Mouse (Mus musculus) ES-E14 (cell line): Measurements from ENCODE around the gene Kif26a. TPM values are rescaled to one million over a fixed set of nuclear protein-coding genes. Genes with fewer than 3 reads are reported as not detected.

Experiments
- DNase-seq: peaks from one replicate; pipeline ENCODE4 v3.0.0-alpha.2; 2013; ENCODE audit warnings: low read depth, low spot score
- H3K27ac ChIP-seq: 2 replicates; pipeline ENCODE4 v1.5.1; 2012; ENCODE audit warnings: low read depth, mild to moderate bottlenecking, low read length, moderate library complexity, mixed read lengths; ENCODE audit not compliant: poor library complexity, insufficient read depth, severe bottlenecking
- H3K36me3 ChIP-seq: 2 replicates; pipeline ENCODE4 v1.6.1; 2012; ENCODE audit warnings: mild to moderate bottlenecking, low read length, moderate library complexity, mixed read lengths; ENCODE audit not compliant: control insufficient read depth, poor library complexity, insufficient read depth, severe bottlenecking
- H3K4me1 ChIP-seq, 2 experiments: fragments of 150-350 bp in 1 of 2; sonication (generic) in 1 of 2; 2 replicates each; pipeline ENCODE4 v1.6.1; 2012; ENCODE audit warnings: low read length in 2 of 2, mild to moderate bottlenecking in 1 of 2, mixed read lengths in 1 of 2; ENCODE audit not compliant: control insufficient read depth in 2 of 2, insufficient read depth in 2 of 2, poor library complexity in 1 of 2
- H3K4me3 ChIP-seq, 2 experiments: fragments of 150-350 bp in 1 of 2; sonication (generic) in 1 of 2; 2 replicates each; pipeline ENCODE4 v1.5.1; 2012; ENCODE audit warnings: low read length in 2 of 2, low read depth in 1 of 2, mild to moderate bottlenecking in 1 of 2, mixed read lengths in 1 of 2; ENCODE audit not compliant: insufficient read depth in 1 of 2, poor library complexity in 1 of 2, severe bottlenecking in 1 of 2
- H3K9ac ChIP-seq: 2 replicates; pipeline ENCODE4 v1.6.1; 2012; ENCODE audit warnings: low read depth, mild to moderate bottlenecking, low read length, mixed read lengths; ENCODE audit not compliant: poor library complexity, insufficient read depth, severe bottlenecking
- H3K9me3 ChIP-seq: fragments of 150-350 bp; sonication (generic); 2 replicates; pipeline ENCODE4 v1.6.1; 2012; ENCODE audit warnings: low read depth, mild to moderate bottlenecking, low read length; ENCODE audit not compliant: control insufficient read depth, insufficient read depth
- CHD2 ChIP-seq: IDR thresholded peaks from 2 replicates; pipeline ENCODE4 v1.6.1; 2014; ENCODE audit warnings: mild to moderate bottlenecking, low read depth, low read length, inconsistent platforms
- HCFC1 ChIP-seq: IDR thresholded peaks from 2 replicates; pipeline ENCODE4 v1.6.1; 2012; ENCODE audit warnings: low read length, inconsistent platforms, borderline replicate concordance; ENCODE audit not compliant: insufficient read depth
- MAFK ChIP-seq: IDR thresholded peaks from 2 replicates; pipeline ENCODE4 v1.6.1; 2014; ENCODE audit warnings: mild to moderate bottlenecking, low read depth, low read length, inconsistent platforms; ENCODE audit not compliant: insufficient read depth
- ZC3H11A ChIP-seq: IDR thresholded peaks from 2 replicates; pipeline ENCODE4 v1.6.1; 2012; ENCODE audit warnings: low read depth, mild to moderate bottlenecking, inconsistent platforms, low read length, borderline replicate concordance
- ZNF384 ChIP-seq: IDR thresholded peaks from 2 replicates; pipeline ENCODE4 v1.6.1; 2012; ENCODE audit warnings: low read depth, low read length, inconsistent platforms
- in situ Hi-C, 2 experiments: fragments of 600-800 bp; cut with MboI; formaldehyde crosslinking; loops; one replicate each; pipeline ENCODE4 v1.15.1; 2025; ENCODE audit warnings: low sequenced_read_pairs in 2 of 2, inconsistent platforms in 1 of 2; ENCODE audit not compliant: unreplicated experiment in 2 of 2
- total RNA-seq: library from RNA; depleted of rRNA; stranded (reverse); fragments of 300-350 nt; gene quantifications from 2 replicates; pipeline ENCODE4 v1.2.3, GENCODE M21; 2012; rRNA removed

Gene Kif26a
- 6.1 and 6.4 TPM in 2 replicates for total RNA-seq

- Histone ChIP-seq H3K36me3 (no peaks in the 10 kb centered on the region), H3K9ac (peak within 1 kb of the TSS; percentile 91), H3K4me3 (peak within 1 kb of the TSS; percentile 77 to 95), H3K4me1 (peaks cover 3 to 24% of the 10 kb centered on the region in 2 experiments; a peak in 2 of 4 replicates), H3K27ac (no peak within 1 kb of the TSS), H3K9me3 (no peaks in the 10 kb centered on the region)
- in situ Hi-C loops, result loop anchor here (10.0 to 25.0 kb wide), 2 partner anchors 391 to 399 kb away; no protein-coding TSS in a partner anchor
- TF ChIP-seq HCFC1, result 0 out of 2 replicates have a peak, but pooled peaks have one; percentile 5
- TF ChIP-seq CHD2, result no peak
- peak; percentile 69 for DNase-seq
These were observed at the start of gene Kif26a for GRCm38 (mm10) chr12:112145875-112146651. TSS of gene Kif26a (plus strand) at chr12:112146208.

DNA sequence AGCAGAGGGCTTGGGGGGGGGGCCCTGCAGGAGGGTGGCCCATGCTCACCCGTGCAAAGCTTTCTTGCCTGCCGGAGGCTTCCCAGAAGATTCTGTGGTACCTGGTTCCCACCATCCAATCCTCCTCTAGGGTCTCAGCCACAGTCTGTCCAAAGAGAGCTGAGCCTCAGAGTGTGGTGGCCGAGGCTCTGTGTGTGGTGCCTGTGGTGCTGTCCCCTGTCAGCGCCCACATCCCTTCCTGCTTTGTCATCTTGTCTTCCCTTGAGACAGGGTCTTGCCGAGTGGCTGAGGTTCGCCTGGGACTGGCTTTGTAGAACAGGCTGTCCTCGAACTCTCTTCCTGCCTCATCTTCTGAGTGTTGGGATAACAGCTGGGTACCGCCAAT, 49.3 kb upstream of the Kif26a start:
- Histone ChIP-seq H3K4me3 (no peak overlapping the region), H3K9ac (no peak overlapping the region), H3K9me3 (no peaks in the 10 kb centered on the region), H3K36me3 (no peaks in the 10 kb centered on the region), H3K4me1 (no peaks in the 10 kb centered on the region), H3K27ac (no peak overlapping the region)
- no peak for TF ChIP-seq ZNF384
- no peak for TF ChIP-seq CHD2
- no peak for TF ChIP-seq HCFC1
- TF ChIP-seq ZC3H11A, result no peak
- no peak for TF ChIP-seq MAFK
- no peak for DNase-seq
- in situ Hi-C loops, result no loop called here

- no peaks in the 10 kb centered on the region for H3K9me3 ChIP-seq
- H3K9ac ChIP-seq, result no peak overlapping the region
- no peak overlapping the region for H3K27ac ChIP-seq
- H3K4me1 ChIP-seq, result no peaks in the 10 kb centered on the region
- in situ Hi-C loops, result no loop called here
- H3K4me3 ChIP-seq, result no peak overlapping the region
- DNase-seq, result no peak
- H3K36me3 ChIP-seq, result no peaks in the 10 kb centered on the region
- TF ChIP-seq ZNF384 (no peak), CHD2 (no peak), HCFC1 (no peak), ZC3H11A (no peak), MAFK (no peak)
These were observed 45.9 kb upstream of the Kif26a start for GRCm38 (mm10) chr12:112100106-112100505.

DNA sequence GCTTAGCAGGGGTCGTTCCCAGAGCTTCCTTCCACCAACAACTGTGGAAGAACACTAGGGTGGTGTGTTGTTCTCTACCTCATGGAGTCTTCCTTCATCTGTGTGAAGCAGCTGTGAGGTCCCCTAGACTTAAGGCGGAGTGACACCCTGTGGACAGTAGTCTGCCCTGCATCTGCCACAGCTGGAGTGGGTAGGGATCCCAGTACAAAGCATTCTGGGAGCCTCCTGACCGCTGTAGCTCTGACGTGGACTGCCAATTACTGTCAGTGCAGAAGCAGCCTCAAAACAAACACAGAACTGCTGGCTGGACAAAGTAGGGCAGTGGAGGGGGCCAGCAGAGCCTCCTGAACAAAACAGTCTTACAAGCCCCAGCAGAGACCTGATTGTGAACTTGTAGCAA, 45.0 kb upstream of the Kif26a start:
- no peaks in the 10 kb centered on the region for H3K9me3 ChIP-seq
- no peak overlapping the region for H3K4me3 ChIP-seq
- in situ Hi-C loops, result no loop called here
- TF ChIP-seq ZC3H11A (no peak), HCFC1 (no peak), MAFK (no peak), CHD2 (no peak)
- H3K9ac ChIP-seq, result no peak overlapping the region
- H3K36me3 ChIP-seq, result no peaks in the 10 kb centered on the region
- no peak overlapping the region for H3K27ac ChIP-seq
- no peak for DNase-seq
- H3K4me1 ChIP-seq, result peaks cover 0 to 2% of the 10 kb centered on the region in 2 experiments; a peak in 1 of 4 replicates
